Mouse (Mus musculus): ENCODE data around the gene Hamp2. TPM values are rescaled to one million over a fixed set of nuclear protein-coding genes. Genes with fewer than 3 reads are reported as not detected.
"Not testable (repeated sequence)": the region's sequence is repeated elsewhere in the genome, so short reads cannot be mapped to it uniquely, and the experiment has no call there.

Hamp2 gene
- polyA plus RNA-seq, 1 experiment from 2014 or later = not detected

DNA sequence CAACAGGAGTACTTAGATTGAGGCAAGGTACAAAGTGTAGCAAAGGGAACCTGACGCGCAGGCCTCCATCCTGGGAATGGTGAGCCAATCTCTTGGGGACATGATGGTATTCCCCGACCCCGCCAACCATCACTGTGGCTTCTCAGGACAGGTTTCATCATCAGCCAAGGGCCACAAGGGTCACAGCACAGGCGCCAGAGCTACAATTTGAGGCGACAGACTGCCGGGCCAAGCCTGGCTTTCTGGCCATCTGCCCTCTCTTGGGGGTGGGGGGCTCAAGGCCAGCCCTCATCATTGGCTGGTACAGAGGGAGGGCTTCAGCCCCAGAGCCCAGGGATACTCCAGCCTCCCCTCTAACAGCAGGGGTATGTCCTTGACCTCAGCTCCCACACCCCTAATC is 21.0 kb upstream of the Hamp2 start:
- not testable (repeated sequence) for H3K27ac ChIP-seq (ENCODE audit: low read depth, low read length); H3K4me3 ChIP-seq (ENCODE audit: low read depth, low read length); H3K4me2 ChIP-seq (ENCODE audit: low read length); H3K27me3 ChIP-seq (replicated peaks; ENCODE audit: control insufficient read depth, insufficient read depth, low read length); ATAC-seq; DNase-seq (ENCODE audit: low spot score); H3K9ac ChIP-seq (ENCODE audit: low read length); H3K9me3 ChIP-seq (replicated peaks; ENCODE audit: control insufficient read depth, low read length); H3K4me1 ChIP-seq (ENCODE audit: control insufficient read depth, insufficient read depth, low read length)
- H3K36me3 ChIP-seq (ENCODE audit: control insufficient read depth, insufficient read depth, low read length) = peaks cover 33% of the 10 kb centered on the region
- 95% methylated on average over 7 of the region's 7 CpGs for WGBS

DNA sequence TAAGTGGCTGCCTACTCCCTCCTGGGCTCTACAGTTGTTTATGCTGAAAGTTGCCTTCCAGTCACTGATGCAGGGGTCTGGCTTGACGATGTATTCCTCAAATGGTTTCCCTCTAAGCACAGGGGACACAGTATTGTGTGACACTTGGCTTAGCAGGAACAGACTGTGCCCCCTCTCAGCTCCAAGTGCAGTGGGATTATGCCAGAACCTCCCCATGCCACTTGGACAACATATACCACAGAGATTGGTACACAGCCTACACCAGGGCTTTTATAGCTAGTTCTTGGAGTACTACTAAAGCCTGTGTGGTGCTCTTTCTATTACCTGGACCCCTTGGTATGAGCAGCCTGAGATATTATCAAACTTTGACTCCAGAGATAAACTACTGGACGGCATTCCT is 20.2 kb upstream of the Hamp2 start:
- 71% methylated on average over 2 of the region's 2 CpGs for WGBS

DNA sequence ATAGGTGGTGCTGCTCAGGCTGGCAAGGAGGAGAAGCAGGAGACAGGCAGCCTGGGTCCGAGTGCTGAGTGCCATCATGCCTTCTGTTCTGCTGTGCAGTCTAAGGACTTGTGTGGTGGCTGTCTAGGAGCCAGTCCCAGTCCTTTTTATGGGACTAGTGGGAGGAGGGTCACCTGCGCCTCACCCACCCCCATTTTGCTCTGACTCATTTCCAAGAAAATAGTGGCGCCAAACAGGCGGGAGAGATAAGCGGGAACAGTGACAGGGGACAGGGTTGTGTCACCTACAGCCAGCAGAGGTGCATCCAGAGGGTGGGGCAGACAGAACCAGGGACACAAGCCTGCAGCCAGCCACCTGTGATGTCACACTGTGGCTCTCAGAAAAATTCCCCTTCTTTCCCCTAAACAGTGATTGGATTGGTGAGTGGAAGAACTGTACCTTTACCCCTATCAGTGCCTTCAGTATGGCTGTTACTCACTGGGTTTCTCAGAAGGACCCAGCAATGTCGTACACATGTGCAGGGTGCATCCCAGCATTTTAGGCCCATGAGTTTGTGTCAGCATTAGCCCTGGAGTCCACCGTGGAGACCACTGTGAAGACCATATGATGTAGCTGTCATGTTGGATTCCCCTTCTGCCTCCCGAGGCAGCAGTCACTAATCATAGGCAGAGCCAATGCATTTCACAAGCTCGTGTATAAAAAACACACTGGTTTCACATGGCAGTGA is 19.6 kb upstream of the Hamp2 start, which contains the start of gene Hamp:
Gene Hamp (minus strand): TSS at position 124 of the 727 bp plus-strand sequence.
- Histone ChIP-seq H3K4me1 (ENCODE audit: control insufficient read depth, insufficient read depth, low read length) (no peaks in the 10 kb centered on the region), H3K36me3 (ENCODE audit: control insufficient read depth, insufficient read depth, low read length) (peaks cover 21% of the 10 kb centered on the region), H3K4me2 (ENCODE audit: low read length) (no peak within 1 kb of the TSS), H3K9me3 (replicated peaks; ENCODE audit: control insufficient read depth, low read length) (no peaks in the 10 kb centered on the region), H3K4me3 (ENCODE audit: low read depth, low read length) (no peak within 1 kb of the TSS), H3K27me3 (replicated peaks; ENCODE audit: control insufficient read depth, insufficient read depth, low read length) (no peaks in the 10 kb centered on the region), H3K27ac (ENCODE audit: low read depth, low read length) (no peak within 1 kb of the TSS), H3K9ac (ENCODE audit: low read length) (no peak within 1 kb of the TSS)
- 78% methylated on average over 9 of the region's 9 CpGs for WGBS
- no peak for ATAC-seq
- no peak for DNase-seq (ENCODE audit: low spot score)

More for the DNA sequence above, 20.2 kb upstream of the Hamp2 start:
- peaks cover 26% of the 10 kb centered on the region for H3K36me3 ChIP-seq (ENCODE audit: control insufficient read depth, insufficient read depth, low read length)
- not testable (repeated sequence) for H3K4me1 ChIP-seq (ENCODE audit: control insufficient read depth, insufficient read depth, low read length); H3K9ac ChIP-seq (ENCODE audit: low read length); ATAC-seq; H3K9me3 ChIP-seq (replicated peaks; ENCODE audit: control insufficient read depth, low read length); H3K4me2 ChIP-seq (ENCODE audit: low read length); H3K4me3 ChIP-seq (ENCODE audit: low read depth, low read length); H3K27me3 ChIP-seq (replicated peaks; ENCODE audit: control insufficient read depth, insufficient read depth, low read length); DNase-seq (ENCODE audit: low spot score); H3K27ac ChIP-seq (ENCODE audit: low read depth, low read length)

DNA sequence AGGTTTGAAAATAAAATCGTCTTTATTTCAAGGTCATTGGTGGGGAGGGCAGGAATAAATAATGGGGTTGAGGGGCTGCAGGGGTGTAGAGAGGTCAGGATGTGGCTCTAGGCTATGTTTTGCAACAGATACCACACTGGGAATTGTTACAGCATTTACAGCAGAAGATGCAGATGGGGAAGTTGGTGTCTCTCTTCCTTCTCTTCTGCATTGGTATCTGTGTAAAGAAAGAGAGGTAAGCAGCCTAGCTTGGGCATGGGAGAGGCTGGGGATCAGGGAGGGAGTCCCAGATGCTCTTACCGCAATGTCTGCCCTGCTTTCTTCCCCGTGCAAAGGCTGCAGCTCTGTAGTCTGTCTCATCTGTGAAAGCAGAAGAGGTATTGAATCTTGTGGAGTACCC is 17.9 kb upstream of the Hamp2 start:
- not testable (repeated sequence) for H3K4me3 ChIP-seq (ENCODE audit: low read depth, low read length); H3K9me3 ChIP-seq (replicated peaks; ENCODE audit: control insufficient read depth, low read length); DNase-seq (ENCODE audit: low spot score); H3K27me3 ChIP-seq (replicated peaks; ENCODE audit: control insufficient read depth, insufficient read depth, low read length); H3K4me1 ChIP-seq (ENCODE audit: control insufficient read depth, insufficient read depth, low read length); ATAC-seq; H3K4me2 ChIP-seq (ENCODE audit: low read length); H3K27ac ChIP-seq (ENCODE audit: low read depth, low read length); H3K9ac ChIP-seq (ENCODE audit: low read length)
- WGBS = 62% methylated on average over 3 of the region's 3 CpGs
- H3K36me3 ChIP-seq (ENCODE audit: control insufficient read depth, insufficient read depth, low read length) = peaks cover 16% of the 10 kb centered on the region

DNA sequence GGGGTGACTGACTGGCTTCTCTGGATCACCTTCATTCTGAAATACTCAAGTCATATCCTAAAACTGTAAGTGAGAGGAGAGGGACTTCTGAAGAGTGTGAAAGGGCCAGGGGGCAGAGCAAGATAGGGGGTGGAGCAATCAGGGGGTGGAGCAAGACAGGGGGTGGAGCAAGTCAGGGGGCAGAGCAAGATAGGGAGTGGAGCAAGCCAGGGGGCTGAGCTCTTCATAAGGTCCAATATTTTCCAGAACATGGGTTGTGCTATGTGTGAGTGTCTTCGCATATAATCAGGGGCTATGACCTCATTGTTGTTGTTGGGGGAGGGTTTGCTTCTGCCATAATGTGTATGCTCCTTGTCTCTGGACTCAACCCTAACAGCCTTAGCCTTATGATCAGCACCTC is 15.6 kb upstream of the Hamp2 start:
- not testable (repeated sequence) for ATAC-seq; DNase-seq (ENCODE audit: low spot score); H3K9me3 ChIP-seq (replicated peaks; ENCODE audit: control insufficient read depth, low read length); H3K27ac ChIP-seq (ENCODE audit: low read depth, low read length); H3K4me2 ChIP-seq (ENCODE audit: low read length); H3K36me3 ChIP-seq (ENCODE audit: control insufficient read depth, insufficient read depth, low read length); H3K4me3 ChIP-seq (ENCODE audit: low read depth, low read length); H3K4me1 ChIP-seq (ENCODE audit: control insufficient read depth, insufficient read depth, low read length); H3K27me3 ChIP-seq (replicated peaks; ENCODE audit: control insufficient read depth, insufficient read depth, low read length); H3K9ac ChIP-seq (ENCODE audit: low read length)
- 90% methylated on average over 1 of the region's 1 CpGs for WGBS

DNA sequence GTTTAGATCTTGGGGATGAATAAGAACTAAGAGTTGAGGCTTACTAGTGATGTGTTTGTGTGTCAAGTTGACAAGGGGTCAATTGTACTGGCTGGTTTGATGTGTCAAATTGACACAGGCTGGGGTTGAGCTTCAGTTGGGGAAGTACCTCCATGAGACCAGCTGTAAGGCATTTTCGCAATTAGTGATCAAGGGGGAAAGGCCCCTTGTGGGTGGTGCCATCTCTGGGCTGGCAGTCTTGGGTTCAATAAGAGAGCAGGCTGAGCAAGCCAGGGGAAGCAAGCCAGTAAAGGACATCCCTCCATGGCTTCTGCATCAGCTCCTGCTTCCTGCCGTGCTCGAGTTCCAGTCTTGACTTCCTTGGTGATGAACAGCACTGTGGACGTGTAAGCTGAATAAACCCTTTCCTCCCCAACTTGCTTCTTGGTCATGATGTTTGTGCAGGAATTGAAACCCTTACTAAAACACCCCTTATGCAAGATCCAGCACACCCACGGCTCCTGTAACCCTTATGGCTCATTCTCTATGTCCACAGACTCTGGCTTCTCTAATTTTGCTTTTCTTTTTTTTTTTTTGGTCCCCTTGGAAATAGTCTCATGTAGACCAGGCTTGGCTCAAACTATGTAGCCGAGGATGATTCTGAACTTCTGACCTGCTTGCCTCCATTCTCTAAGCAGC is 11.1 kb upstream of the Hamp2 start:
- not testable (repeated sequence) for H3K9ac ChIP-seq (ENCODE audit: low read length); H3K4me1 ChIP-seq (ENCODE audit: control insufficient read depth, insufficient read depth, low read length); DNase-seq (ENCODE audit: low spot score); H3K4me3 ChIP-seq (ENCODE audit: low read depth, low read length); H3K36me3 ChIP-seq (ENCODE audit: control insufficient read depth, insufficient read depth, low read length); H3K9me3 ChIP-seq (replicated peaks; ENCODE audit: control insufficient read depth, low read length); H3K27me3 ChIP-seq (replicated peaks; ENCODE audit: control insufficient read depth, insufficient read depth, low read length); H3K4me2 ChIP-seq (ENCODE audit: low read length); H3K27ac ChIP-seq (ENCODE audit: low read depth, low read length); ATAC-seq
- WGBS = 79% methylated on average over 6 of the region's 6 CpGs

DNA sequence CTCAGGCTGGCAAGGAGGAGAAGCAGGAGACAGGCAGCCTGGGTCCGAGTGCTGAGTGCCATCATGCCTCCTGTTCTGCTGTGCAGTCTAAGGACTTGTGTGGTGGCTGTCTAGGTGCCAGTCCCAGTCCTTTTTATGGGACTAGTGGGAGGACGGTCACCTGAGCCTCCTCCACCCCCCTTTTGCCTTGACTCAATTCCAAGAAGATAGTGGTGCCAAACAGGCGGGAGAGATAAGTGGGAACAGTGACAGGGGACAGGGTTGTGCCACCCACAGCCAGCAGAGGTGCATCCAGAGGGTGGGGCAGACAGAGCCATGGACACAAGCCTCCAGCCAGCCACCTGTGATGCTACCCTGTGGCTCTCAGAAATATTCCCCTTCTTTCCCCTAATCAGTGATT is 410 bp downstream of the Hamp2 start:
- Histone ChIP-seq H3K27me3 (replicated peaks; ENCODE audit: control insufficient read depth, insufficient read depth, low read length) (no peaks in the 10 kb centered on the region), H3K27ac (ENCODE audit: low read depth, low read length) (no peak overlapping the region), H3K4me1 (ENCODE audit: control insufficient read depth, insufficient read depth, low read length) (no peaks in the 10 kb centered on the region), H3K4me3 (ENCODE audit: low read depth, low read length) (no peak overlapping the region), H3K36me3 (ENCODE audit: control insufficient read depth, insufficient read depth, low read length) (no peaks in the 10 kb centered on the region), H3K9me3 (replicated peaks; ENCODE audit: control insufficient read depth, low read length) (no peaks in the 10 kb centered on the region), H3K4me2 (ENCODE audit: low read length) (no peak overlapping the region), H3K9ac (ENCODE audit: low read length) (no peak overlapping the region)
- no peak for DNase-seq (ENCODE audit: low spot score)
- ATAC-seq = no peak
- WGBS = 66% methylated on average over 3 of the region's 3 CpGs

DNA sequence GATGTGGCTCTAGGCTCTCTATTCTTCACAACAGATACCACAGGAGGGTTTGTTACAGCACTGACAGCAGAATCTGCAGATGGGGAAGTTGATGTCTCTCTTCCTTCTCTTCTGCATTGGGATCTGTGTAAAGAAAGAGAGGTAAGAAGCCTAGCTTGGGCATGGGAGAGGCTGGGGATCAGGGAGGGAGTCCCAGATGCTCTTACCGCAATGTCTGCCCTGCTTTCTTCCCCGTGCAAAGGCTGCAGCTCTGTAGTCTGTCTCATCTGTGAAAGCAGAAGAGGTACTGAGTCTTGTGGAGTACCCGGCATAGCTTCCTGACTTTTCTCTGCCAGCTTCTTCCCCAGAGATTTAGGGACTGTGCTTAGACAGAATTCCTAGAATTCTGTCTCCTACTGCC is 2.0 kb downstream of the Hamp2 start:
- not testable (repeated sequence) for H3K9ac ChIP-seq (ENCODE audit: low read length); DNase-seq (ENCODE audit: low spot score); H3K27me3 ChIP-seq (replicated peaks; ENCODE audit: control insufficient read depth, insufficient read depth, low read length); H3K4me3 ChIP-seq (ENCODE audit: low read depth, low read length); H3K27ac ChIP-seq (ENCODE audit: low read depth, low read length); H3K36me3 ChIP-seq (ENCODE audit: control insufficient read depth, insufficient read depth, low read length); ATAC-seq; H3K4me2 ChIP-seq (ENCODE audit: low read length); H3K9me3 ChIP-seq (replicated peaks; ENCODE audit: control insufficient read depth, low read length); H3K4me1 ChIP-seq (ENCODE audit: control insufficient read depth, insufficient read depth, low read length)
- WGBS = 41% methylated on average over 3 of the region's 3 CpGs

DNA sequence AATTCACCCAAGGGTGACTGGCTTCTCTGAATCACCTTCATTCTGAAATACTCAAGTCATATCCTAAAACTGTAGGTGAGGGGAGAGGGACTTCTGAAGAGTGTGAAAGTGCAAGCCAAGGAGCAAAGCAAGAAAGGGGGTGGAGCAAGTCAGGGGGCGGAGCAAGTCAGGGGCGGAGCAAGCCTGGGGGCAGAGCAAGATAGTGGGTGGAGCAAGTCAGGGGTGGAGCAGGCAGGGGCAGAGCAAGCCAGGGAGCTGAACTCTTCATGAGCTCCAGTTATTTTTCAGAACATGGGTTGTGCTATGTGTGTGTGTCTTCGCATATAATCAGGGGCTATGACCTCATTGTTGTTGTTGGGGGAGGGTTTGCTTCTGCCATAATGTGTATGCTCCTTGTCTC is 4.3 kb downstream of the Hamp2 start:
- H3K27ac ChIP-seq (ENCODE audit: low read depth, low read length) = no peak overlapping the region
- no peaks in the 10 kb centered on the region for H3K9me3 ChIP-seq (replicated peaks; ENCODE audit: control insufficient read depth, low read length)
- H3K4me1 ChIP-seq (ENCODE audit: control insufficient read depth, insufficient read depth, low read length) = no peaks in the 10 kb centered on the region
- 58% methylated on average over 3 of the region's 3 CpGs for WGBS
- no peaks in the 10 kb centered on the region for H3K27me3 ChIP-seq (replicated peaks; ENCODE audit: control insufficient read depth, insufficient read depth, low read length)
- H3K4me3 ChIP-seq (ENCODE audit: low read depth, low read length) = no peak overlapping the region
- H3K9ac ChIP-seq (ENCODE audit: low read length) = no peak overlapping the region
- no peak overlapping the region for H3K4me2 ChIP-seq (ENCODE audit: low read length)
- no peaks in the 10 kb centered on the region for H3K36me3 ChIP-seq (ENCODE audit: control insufficient read depth, insufficient read depth, low read length)
- ATAC-seq = no peak
- DNase-seq (ENCODE audit: low spot score) = no peak
